Mouse (Mus musculus) small intestine, adult 2 months (tissue): ENCODE results near the gene Phlda1.

ENCODE experiments used
- CTCF ChIP-seq: fragments of 200-500 bp; IDR thresholded peaks from 2 replicates; pipeline ENCODE4 v1.5.1; 2012; ENCODE audit warnings: low read depth, mild to moderate bottlenecking, control low read depth, inconsistent platforms, low read length, moderate library complexity, mixed read lengths; ENCODE audit not compliant: insufficient replicate concordance, insufficient read length; ENCODE audit errors: extremely low read depth
- POLR2A ChIP-seq: fragments of 200-500 bp; IDR thresholded peaks from 2 replicates; pipeline ENCODE4 v1.6.1; 2012; ENCODE audit warnings: low read depth, mild to moderate bottlenecking, control low read depth, inconsistent platforms, low read length, moderate library complexity

DNA sequence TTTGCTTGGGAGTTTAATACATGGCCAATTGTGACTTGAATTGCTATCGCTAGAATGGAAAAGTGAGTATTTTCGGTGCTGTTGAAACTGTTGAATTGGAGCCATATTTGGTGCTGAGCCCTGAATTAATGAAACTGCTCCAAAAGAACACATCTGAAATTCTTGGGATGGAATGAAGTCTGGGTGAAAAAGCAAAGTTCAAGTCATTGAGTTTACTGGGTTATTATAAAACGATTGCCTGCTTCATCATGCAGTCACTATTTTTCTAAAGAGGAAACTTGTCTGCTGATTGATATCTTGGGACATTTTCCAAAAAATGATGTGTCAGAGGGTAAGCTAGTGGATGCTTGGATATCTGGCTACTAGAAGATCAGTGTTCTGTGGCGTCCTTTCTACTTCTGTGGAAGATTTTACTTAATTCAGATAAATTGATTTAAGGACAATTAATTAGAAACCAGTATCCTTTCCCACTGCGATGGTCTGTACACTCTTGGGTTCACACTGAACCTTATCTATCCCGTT, 29.0 kb upstream of the Phlda1 start:
- TF ChIP-seq CTCF (no peak), POLR2A (no peak)
